Mouse (Mus musculus) urinary bladder, postnatal 36 days (tissue): ENCODE measurements around the gene Tgfa.

Experiments
- DNase-seq, 2 experiments: peaks; one replicate each; pipeline ENCODE4 v3.0.0; 2022; ENCODE audit warnings: low spot score in 2 of 2, mixed read lengths in 1 of 2

Tgfa gene

GRCm38 (mm10) chr6:86188741-86189480 lies 6.1 kb upstream of the Tgfa start:
- no peak for DNase-seq

GRCm38 (mm10) chr6:86190622-86191021 lies 4.4 kb upstream of the Tgfa start:
- no peak for DNase-seq

- DNase-seq, result no peak
These were observed 2.0 kb upstream of the Tgfa start for GRCm38 (mm10) chr6:86192978-86193377.

- peak; percentile 47 for DNase-seq
These were observed 1.1 kb upstream of the Tgfa start for GRCm38 (mm10) chr6:86193879-86194278.

- no peak for DNase-seq
These were observed 1.0 kb downstream of the Tgfa start for GRCm38 (mm10) chr6:86196034-86196433.

GRCm38 (mm10) chr6:86197150-86197862 lies 2.3 kb downstream of the Tgfa start:
- DNase-seq, result no peak

- no peak for DNase-seq
These were observed 5.9 kb downstream of the Tgfa start for GRCm38 (mm10) chr6:86200934-86201333.

- DNase-seq, result no peak
These were observed 8.1 kb downstream of the Tgfa start for GRCm38 (mm10) chr6:86203101-86203500.

- no peak for DNase-seq
These were observed 11.0 kb downstream of the Tgfa start for GRCm38 (mm10) chr6:86206014-86206413.

GRCm38 (mm10) chr6:86206985-86207384 lies 12.0 kb downstream of the Tgfa start:
- DNase-seq, result no peak

- DNase-seq, result no peak
These were observed 14.4 kb downstream of the Tgfa start for GRCm38 (mm10) chr6:86209133-86210016.

GRCm38 (mm10) chr6:86210017-86210408 lies 15.0 kb downstream of the Tgfa start:
- no peak for DNase-seq

- no peak for DNase-seq
These were observed 15.6 kb downstream of the Tgfa start for GRCm38 (mm10) chr6:86210619-86211018.

- DNase-seq, result no peak
These were observed 16.2 kb downstream of the Tgfa start for GRCm38 (mm10) chr6:86211081-86211763.

- no peak for DNase-seq
These were observed 18.0 kb downstream of the Tgfa start for GRCm38 (mm10) chr6:86212871-86213640.

GRCm38 (mm10) chr6:86218066-86218465 lies 23.0 kb downstream of the Tgfa start:
- DNase-seq, result no peak

GRCm38 (mm10) chr6:86218739-86219138 lies 23.7 kb downstream of the Tgfa start:
- DNase-seq, result no peak

GRCm38 (mm10) chr6:86219494-86219893 lies 24.5 kb downstream of the Tgfa start:
- DNase-seq, result peak; percentile 70 to 73

GRCm38 (mm10) chr6:86220171-86220570 lies 25.1 kb downstream of the Tgfa start:
- no peak for DNase-seq

- DNase-seq, result peak in 1 of 2 experiments; percentile 55
These were observed 27.4 kb downstream of the Tgfa start for GRCm38 (mm10) chr6:86222381-86222780.

- DNase-seq, result no peak
These were observed 30.6 kb downstream of the Tgfa start for GRCm38 (mm10) chr6:86225604-86226003.
